21 mouse cellular contexts compared by ENCODE assay signal in genomic region chr1:72103387-72103786, GRCm38 (mm10).
"Had no signal": no experiment of that assay in that cellular context is flagged by ENCODE, and none has a peak within 500 bp of the region (broad histone marks: within the 10 kb centered on the region; RNA-seq: fewer than 3 reads in every experiment).

No protein-coding gene starts in this region.

- ATAC-seq: intestine, embryonic 15.5 days; midbrain, embryonic 13.5 days; midbrain, embryonic 16.5 days had no signal

- H3K9ac ChIP-seq: intestine, embryonic 15.5 days; kidney, embryonic 15.5 days; liver, embryonic 13.5 days; lung, embryonic 14.5 days; midbrain, embryonic 13.5 days; neural tube, embryonic 12.5 days; neural tube, embryonic 15.5 days had no signal

- H3K27ac ChIP-seq: intestine, embryonic 15.5 days; kidney, embryonic 15.5 days; left cerebral cortex, adult 2 months; liver, embryonic 13.5 days; midbrain, embryonic 10.5 days; midbrain, embryonic 13.5 days; neural tube, embryonic 12.5 days; neural tube, embryonic 15.5 days had no signal

- H3K4me1 ChIP-seq: intestine, embryonic 15.5 days; kidney, embryonic 15.5 days; liver, embryonic 13.5 days; megakaryocyte, embryonic 14.5 days; midbrain, embryonic 10.5 days; midbrain, embryonic 13.5 days; neural tube, embryonic 12.5 days; neural tube, embryonic 15.5 days had no signal

- H3K27me3 ChIP-seq: intestine, embryonic 15.5 days; kidney, embryonic 15.5 days; liver, embryonic 13.5 days; megakaryocyte, embryonic 14.5 days; midbrain, embryonic 13.5 days; neural tube, embryonic 12.5 days; neural tube, embryonic 15.5 days had no signal

- DNase-seq: kidney, adult 11 months; kidney, adult 8-10 months; kidney, postnatal 10 days; kidney, postnatal 36 days; layer of hippocampus, postnatal 36 days; liver, embryonic 13.5 days; right cerebral cortex, postnatal 25 days; spleen, adult 18-20 months; thymus, adult 18-20 months; thymus, postnatal 36 days had no signal

- H3K9me3 ChIP-seq: intestine, embryonic 15.5 days; kidney, embryonic 15.5 days; liver, embryonic 13.5 days; megakaryocyte, embryonic 14.5 days; midbrain, embryonic 10.5 days; midbrain, embryonic 13.5 days; neural tube, embryonic 12.5 days; neural tube, embryonic 15.5 days had no signal

- H3K4me3 ChIP-seq: intestine, embryonic 15.5 days; kidney, embryonic 15.5 days; left cerebral cortex, adult 2 months; liver, embryonic 13.5 days; megakaryocyte, embryonic 14.5 days; midbrain, embryonic 10.5 days; midbrain, embryonic 13.5 days; myocyte; neural tube, embryonic 12.5 days; neural tube, embryonic 15.5 days had no signal

- H3K4me2 ChIP-seq: intestine, embryonic 15.5 days; kidney, embryonic 15.5 days; liver, embryonic 13.5 days; lung, embryonic 14.5 days; midbrain, embryonic 13.5 days; neural tube, embryonic 12.5 days; neural tube, embryonic 15.5 days had no signal

- H3K36me3 ChIP-seq: intestine, embryonic 15.5 days; kidney, embryonic 15.5 days; liver, embryonic 13.5 days; midbrain, embryonic 10.5 days; midbrain, embryonic 13.5 days; neural tube, embryonic 12.5 days; neural tube, embryonic 15.5 days had no signal
